Mouse (Mus musculus): ENCODE data around the gene Gm11492.

- TF ChIP-seq CTCF (IDR thresholded peaks at IDR 0.05; ENCODE audit: insufficient read depth, low read length) (no peak), POLR2A (IDR thresholded peaks at IDR 0.05; ENCODE audit: borderline replicate concordance, extremely low read depth, low read depth, low read length) (no peak)
Measured at GRCm38 (mm10) chr11:87615551-87615950, 49.1 kb downstream of the Gm11492 start.
